Mouse (Mus musculus): Measurements from ENCODE around the gene Gm20509. TPM values are rescaled to one million over a fixed set of nuclear protein-coding genes. Genes with fewer than 3 reads are reported as not detected.

Gene Gm20509
- polyA plus RNA-seq, 1 experiment, result not detected

GRCm38 (mm10) chr9:73079801-73080325, 22.4 kb upstream of the Gm20509 start:
- Histone ChIP-seq H3K4me3 (ENCODE audit: insufficient read depth, poor library complexity, severe bottlenecking) (no peak overlapping the region), H3ac (ENCODE audit: control insufficient read depth, insufficient read length, low read depth) (no peak overlapping the region), H3K79me2 (ENCODE audit: control insufficient read depth, insufficient read depth) (no peaks in the 10 kb centered on the region), H3K79me3 (ENCODE audit: low read depth) (no peaks in the 10 kb centered on the region), H3K36me3 (ENCODE audit: control insufficient read depth, insufficient read depth) (no peaks in the 10 kb centered on the region), H3K27me3 (ENCODE audit: control insufficient read depth, insufficient read depth, insufficient read length) (peaks cover 29% of the 10 kb centered on the region)
- no peak for TF ChIP-seq CEBPB (IDR thresholded peaks at IDR 0.05; ENCODE audit: low read depth)
- TF ChIP-seq MAX (IDR thresholded peaks at IDR 0.05), result no peak
- no peak for TF ChIP-seq MYOG (IDR thresholded peaks at IDR 0.05; ENCODE audit: control insufficient read depth, extremely low read depth, insufficient read length)
- TF ChIP-seq MYOD1 (IDR thresholded peaks at IDR 0.05; ENCODE audit: control insufficient read depth, insufficient read length, low read depth), result no peak

GRCm38 (mm10) chr9:73082291-73083000, 19.8 kb upstream of the Gm20509 start:
- H3K79me2 ChIP-seq (ENCODE audit: control insufficient read depth, insufficient read depth), result no peaks in the 10 kb centered on the region
- TF ChIP-seq FOSL1 (IDR thresholded peaks at IDR 0.05; ENCODE audit: insufficient read depth, low read length, poor library complexity, severe bottlenecking), result no peak
- no peak for TF ChIP-seq CTCF (IDR thresholded peaks at IDR 0.05; ENCODE audit: control insufficient read depth, insufficient read depth, insufficient read length)
- TF ChIP-seq CEBPB (IDR thresholded peaks at IDR 0.05; ENCODE audit: low read depth), result no peak
- no peak for TF ChIP-seq MYOD1 (IDR thresholded peaks at IDR 0.05; ENCODE audit: control insufficient read depth, insufficient read length, low read depth)
- TF ChIP-seq MYOG (IDR thresholded peaks at IDR 0.05; ENCODE audit: control insufficient read depth, extremely low read depth, insufficient read length), result no peak
- no peak for TF ChIP-seq MAX (IDR thresholded peaks at IDR 0.05)
- TF ChIP-seq USF1 (IDR thresholded peaks at IDR 0.05; ENCODE audit: low read depth), result no peak
- H3K4me3 ChIP-seq (ENCODE audit: insufficient read depth, poor library complexity, severe bottlenecking), result no peak overlapping the region
- H3K27me3 ChIP-seq (ENCODE audit: control insufficient read depth, insufficient read depth, insufficient read length), result peaks cover 19% of the 10 kb centered on the region
- H3K36me3 ChIP-seq (ENCODE audit: control insufficient read depth, insufficient read depth), result no peaks in the 10 kb centered on the region
- H3K79me3 ChIP-seq (ENCODE audit: low read depth), result no peaks in the 10 kb centered on the region
- no peak overlapping the region for H3ac ChIP-seq (ENCODE audit: control insufficient read depth, insufficient read length, low read depth)

- TF ChIP-seq FOSL1 (IDR thresholded peaks at IDR 0.05; ENCODE audit: insufficient read depth, low read length, poor library complexity, severe bottlenecking), result no peak
- no peak for TF ChIP-seq CEBPB (IDR thresholded peaks at IDR 0.05; ENCODE audit: low read depth)
- Histone ChIP-seq H3K79me2 (ENCODE audit: control insufficient read depth, insufficient read depth) (no peaks in the 10 kb centered on the region), H3ac (ENCODE audit: control insufficient read depth, insufficient read length, low read depth) (no peak overlapping the region), H3K79me3 (ENCODE audit: low read depth) (no peaks in the 10 kb centered on the region), H3K27me3 (ENCODE audit: control insufficient read depth, insufficient read depth, insufficient read length) (peaks cover 20% of the 10 kb centered on the region), H3K4me3 (ENCODE audit: insufficient read depth, poor library complexity, severe bottlenecking) (no peak overlapping the region), H3K36me3 (ENCODE audit: control insufficient read depth, insufficient read depth) (no peaks in the 10 kb centered on the region)
Observed at GRCm38 (mm10) chr9:73083956-73084355, 18.3 kb upstream of the Gm20509 start.

GRCm38 (mm10) chr9:73085845-73086244, 16.4 kb upstream of the Gm20509 start:
- Histone ChIP-seq H3ac (ENCODE audit: control insufficient read depth, insufficient read length, low read depth) (no peak overlapping the region), H3K36me3 (ENCODE audit: control insufficient read depth, insufficient read depth) (no peaks in the 10 kb centered on the region), H3K79me2 (ENCODE audit: control insufficient read depth, insufficient read depth) (no peaks in the 10 kb centered on the region), H3K4me3 (ENCODE audit: insufficient read depth, poor library complexity, severe bottlenecking) (no peak overlapping the region), H3K79me3 (ENCODE audit: low read depth) (no peaks in the 10 kb centered on the region), H3K27me3 (ENCODE audit: control insufficient read depth, insufficient read depth, insufficient read length) (peaks cover 31% of the 10 kb centered on the region)
- TF ChIP-seq FOSL1 (IDR thresholded peaks at IDR 0.05; ENCODE audit: insufficient read depth, low read length, poor library complexity, severe bottlenecking) (no peak), MAX (IDR thresholded peaks at IDR 0.05) (no peak), MYOD1 (IDR thresholded peaks at IDR 0.05; ENCODE audit: control insufficient read depth, insufficient read length, low read depth) (no peak)

GRCm38 (mm10) chr9:73087121-73087520, 15.1 kb upstream of the Gm20509 start:
- Histone ChIP-seq H3K79me2 (ENCODE audit: control insufficient read depth, insufficient read depth) (no peaks in the 10 kb centered on the region), H3K36me3 (ENCODE audit: control insufficient read depth, insufficient read depth) (no peaks in the 10 kb centered on the region), H3K79me3 (ENCODE audit: low read depth) (no peaks in the 10 kb centered on the region), H3K4me3 (ENCODE audit: insufficient read depth, poor library complexity, severe bottlenecking) (no peak overlapping the region), H3K27me3 (ENCODE audit: control insufficient read depth, insufficient read depth, insufficient read length) (peaks cover 30% of the 10 kb centered on the region), H3ac (ENCODE audit: control insufficient read depth, insufficient read length, low read depth) (no peak overlapping the region)
- TF ChIP-seq MYOD1 (IDR thresholded peaks at IDR 0.05; ENCODE audit: control insufficient read depth, insufficient read length, low read depth), result no peak

GRCm38 (mm10) chr9:73087581-73087980, 14.7 kb upstream of the Gm20509 start:
- TF ChIP-seq MYOD1 (IDR thresholded peaks at IDR 0.05; ENCODE audit: control insufficient read depth, insufficient read length, low read depth) (no peak), MYOG (IDR thresholded peaks at IDR 0.05; ENCODE audit: control insufficient read depth, extremely low read depth, insufficient read length) (no peak), CEBPB (IDR thresholded peaks at IDR 0.05; ENCODE audit: low read depth) (no peak), MAX (IDR thresholded peaks at IDR 0.05) (no peak), FOSL1 (IDR thresholded peaks at IDR 0.05; ENCODE audit: insufficient read depth, low read length, poor library complexity, severe bottlenecking) (no peak), CTCF (IDR thresholded peaks at IDR 0.05; ENCODE audit: control insufficient read depth, insufficient read depth, insufficient read length) (no peak), USF1 (IDR thresholded peaks at IDR 0.05; ENCODE audit: low read depth) (no peak)
- no peak overlapping the region for H3K4me3 ChIP-seq (ENCODE audit: insufficient read depth, poor library complexity, severe bottlenecking)
- no peaks in the 10 kb centered on the region for H3K36me3 ChIP-seq (ENCODE audit: control insufficient read depth, insufficient read depth)
- H3K79me2 ChIP-seq (ENCODE audit: control insufficient read depth, insufficient read depth), result no peaks in the 10 kb centered on the region
- peaks cover 25% of the 10 kb centered on the region for H3K27me3 ChIP-seq (ENCODE audit: control insufficient read depth, insufficient read depth, insufficient read length)
- no peak overlapping the region for H3ac ChIP-seq (ENCODE audit: control insufficient read depth, insufficient read length, low read depth)
- H3K79me3 ChIP-seq (ENCODE audit: low read depth), result no peaks in the 10 kb centered on the region

All from C2C12 (cell line).